Mouse (Mus musculus): ENCODE measurements around the gene Myo1e. TPM values are rescaled to one million over a fixed set of nuclear protein-coding genes. Genes with fewer than 3 reads are reported as not detected.

The Myo1e gene
- total and polyA plus RNA-seq, 3 experiments: 82.3 to 186 (median 98.7) TPM

DNA sequence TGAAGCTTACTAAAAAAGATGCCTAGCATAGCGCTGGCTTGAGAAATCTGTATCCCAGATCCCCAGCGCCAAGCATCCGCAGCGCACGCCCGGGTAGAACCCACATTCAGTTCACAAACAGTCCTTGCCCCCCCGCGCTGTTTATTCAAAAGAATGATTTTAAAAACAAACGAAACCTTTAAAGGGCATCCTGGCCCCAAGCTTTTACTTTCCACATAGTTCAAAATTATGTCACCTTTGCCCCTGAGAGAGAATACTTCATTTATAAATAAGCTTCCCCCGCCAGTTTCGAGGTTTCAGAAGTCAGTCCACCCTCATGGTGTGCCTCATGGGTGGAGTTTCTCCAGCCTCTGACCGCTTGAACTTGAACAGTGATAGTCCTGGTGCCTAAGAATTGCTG is 1.6 kb downstream of the Myo1e start (continued):
- TF ChIP-seq ELF1 (IDR thresholded peaks at IDR 0.05; ENCODE audit: low read depth, low read length) (no peak), CHD1 (IDR thresholded peaks at IDR 0.05; ENCODE audit: low read depth, low read length) (no peak), ZKSCAN1 (IDR thresholded peaks at IDR 0.05; ENCODE audit: borderline replicate concordance, low read depth, low read length) (no peak), BHLHE40 (IDR thresholded peaks at IDR 0.05; ENCODE audit: low read depth, low read length) (peak; percentile 28; the same call in 1 of the 2 replicates), NRF1 (IDR thresholded peaks at IDR 0.05; ENCODE audit: low read depth, low read length) (no peak), CHD2 (IDR thresholded peaks at IDR 0.05; ENCODE audit: low read length) (no peak), JUN (IDR thresholded peaks at IDR 0.05; ENCODE audit: insufficient read depth, low read depth, low read length) (peak; percentile 3; the same call in 1 of the 2 replicates), POLR2AphosphoS2 (IDR thresholded peaks at IDR 0.05; ENCODE audit: low read depth, low read length) (0 out of 2 replicates have a peak, but pooled peaks have one; percentile 6), MEF2A (IDR thresholded peaks at IDR 0.05; ENCODE audit: borderline replicate concordance, low read depth, low read length) (peak; percentile 61; the same call in 1 of the 2 replicates), ZNF384 (IDR thresholded peaks at IDR 0.05; ENCODE audit: low read depth, low read length) (no peak), ZMIZ1 (IDR thresholded peaks at IDR 0.05; ENCODE audit: low read depth, low read length) (no peak)

GRCm38 (mm10) chr9:70209296-70210049 is 2.3 kb downstream of the Myo1e start:
- Histone ChIP-seq H3K4me3 (replicated peaks in 1 of 3; ENCODE audit: low read depth in 2 of 3, low read length in 2 of 3, poor library complexity in 1 of 3) (peak overlapping the region; percentile 78 to 98 (median 86)), H3K4me1 (ENCODE audit: control insufficient read depth in 1 of 2, insufficient read depth in 2 of 2) (peaks cover 0 to 53% of the 10 kb centered on the region in 2 experiments; a peak in 3 of 4 replicates), H3K27me3 (replicated peaks) (no peaks in the 10 kb centered on the region), H3K79me2 (replicated peaks; ENCODE audit: control insufficient read depth, extremely low read depth, insufficient read depth, poor library complexity, severe bottlenecking) (peaks cover 60% of the 10 kb centered on the region), H3K9ac (ENCODE audit: insufficient read depth, low read depth) (peak overlapping the region; percentile 65; the same call in 1 of the 2 replicates), H3K9me3 (replicated peaks; ENCODE audit: low read length) (no peaks in the 10 kb centered on the region), H3K27ac (ENCODE audit: insufficient read depth, low read depth) (peak overlapping the region; percentile 84), H3K36me3 (replicated peaks in 1 of 2; ENCODE audit: control insufficient read depth in 1 of 2, insufficient read depth in 1 of 2, low read length in 1 of 2) (peaks cover 0 to 17% of the 10 kb centered on the region in 2 experiments), H3K4me2 (ENCODE audit: insufficient read depth, low read depth, poor library complexity, severe bottlenecking) (peak overlapping the region; percentile 91)
- in situ Hi-C loops (cut with MboI; ENCODE audit: low pct_ligation_motif_present, low pct_unique_long_range_greater_than_20kb, low sequenced_read_pairs) (loop anchor here (5.0 to 10.0 kb wide), 2 partner anchors 33 to 95 kb away; no protein-coding TSS in a partner anchor), dilution Hi-C loops (cut with MboI; ENCODE audit: extremely low pct_ligation_motif_present, extremely low pct_unique_long_range_greater_than_20kb, low sequenced_read_pairs) (no loop called here)
- DNase-seq (ENCODE audit: extremely low read depth): peak; percentile 95
- TF ChIP-seq JUND (conservative IDR thresholded peaks at IDR 0.05; ENCODE audit: low read depth, low read length): no peak; the same call in 1 of the 2 replicates
- TF ChIP-seq CHD2 (IDR thresholded peaks at IDR 0.05; ENCODE audit: low read length): 0 out of 2 replicates have a peak, but pooled peaks have one; percentile 32
- TF ChIP-seq NRF1 (IDR thresholded peaks at IDR 0.05; ENCODE audit: low read depth, low read length): peak; percentile 29
- TF ChIP-seq TBP (conservative IDR thresholded peaks at IDR 0.05; ENCODE audit: low read depth, low read length): peak; percentile 89
- no peak for TF ChIP-seq UBTF (IDR thresholded peaks at IDR 0.05; ENCODE audit: low read depth, low read length)
- TF ChIP-seq IRF4 (IDR thresholded peaks at IDR 0.05; ENCODE audit: low read depth, low read length): no peak
- TF ChIP-seq KAT2A (IDR thresholded peaks at IDR 0.05; ENCODE audit: insufficient replicate concordance, low read length): no peak
- TF ChIP-seq BHLHE40 (IDR thresholded peaks at IDR 0.05; ENCODE audit: low read depth, low read length): no peak; the same call in 1 of the 2 replicates
- no peak for TF ChIP-seq JUN (IDR thresholded peaks at IDR 0.05; ENCODE audit: insufficient read depth, low read depth, low read length)
- no peak for TF ChIP-seq ZNF384 (IDR thresholded peaks at IDR 0.05; ENCODE audit: low read depth, low read length)
- no peak for TF ChIP-seq E2F4 (IDR thresholded peaks at IDR 0.05; ENCODE audit: insufficient replicate concordance, low read depth, low read length)
- TF ChIP-seq ZMIZ1 (IDR thresholded peaks at IDR 0.05; ENCODE audit: low read depth, low read length): peak; percentile 53
- peak in 1 of 2 experiments; percentile 30; a peak in 2 of 4 replicates for TF ChIP-seq CTCF (conservative IDR thresholded peaks at IDR 0.05 in 1 of 2, IDR thresholded peaks at IDR 0.05 in 1 of 2; ENCODE audit: low read depth in 2 of 2, low read length in 2 of 2)
- peak; percentile 45; the same call in 1 of the 2 replicates for TF ChIP-seq POLR2AphosphoS2 (IDR thresholded peaks at IDR 0.05; ENCODE audit: low read depth, low read length)
- no peak for TF ChIP-seq MYC (IDR thresholded peaks at IDR 0.05; ENCODE audit: low read depth, low read length)
- no peak for TF ChIP-seq MEF2A (IDR thresholded peaks at IDR 0.05; ENCODE audit: borderline replicate concordance, low read depth, low read length)
- no peak for TF ChIP-seq NELFE (IDR thresholded peaks at IDR 0.05; ENCODE audit: low read depth, low read length)
- TF ChIP-seq ZC3H11A (IDR thresholded peaks at IDR 0.05; ENCODE audit: low read depth, low read length): no peak
- TF ChIP-seq POLR2A (IDR thresholded peaks at IDR 0.05; ENCODE audit: low read depth, low read length): peak; percentile 74
- no peak for TF ChIP-seq EP300 (IDR thresholded peaks at IDR 0.05; ENCODE audit: low read length)
- TF ChIP-seq TCF12 (IDR thresholded peaks at IDR 0.05; ENCODE audit: low read depth, low read length): peak; percentile 66
- no peak; the same call in 1 of the 2 replicates for TF ChIP-seq ELF1 (IDR thresholded peaks at IDR 0.05; ENCODE audit: low read depth, low read length)
- no peak for TF ChIP-seq MAX (IDR thresholded peaks at IDR 0.05; ENCODE audit: low read length)
- no peak for TF ChIP-seq MAZ (IDR thresholded peaks at IDR 0.05; ENCODE audit: low read depth, low read length)
- no peak for TF ChIP-seq USF1 (IDR thresholded peaks at IDR 0.05; ENCODE audit: low read depth, low read length)
- TF ChIP-seq CHD1 (IDR thresholded peaks at IDR 0.05; ENCODE audit: low read depth, low read length): no peak; the same call in 1 of the 2 replicates
- TF ChIP-seq ETS1 (conservative IDR thresholded peaks at IDR 0.05; ENCODE audit: low read depth, low read length): peak; percentile 74
- TF ChIP-seq MXI1 (IDR thresholded peaks at IDR 0.05; ENCODE audit: low read depth, low read length): peak; percentile 58
- no peak for TF ChIP-seq PAX5 (IDR thresholded peaks at IDR 0.05; ENCODE audit: low read length)
- no peak for TF ChIP-seq GABPA (IDR thresholded peaks at IDR 0.05; ENCODE audit: insufficient replicate concordance, low read depth, low read length)
- TF ChIP-seq MAFK (IDR thresholded peaks at IDR 0.05; ENCODE audit: insufficient replicate concordance, low read length): no peak
- TF ChIP-seq HCFC1 (IDR thresholded peaks at IDR 0.05; ENCODE audit: low read depth, low read length): no peak
